Mouse (Mus musculus) limb, embryonic 14.5 days (tissue): ENCODE data around the gene Bicd1. TPM values are rescaled to one million over a fixed set of nuclear protein-coding genes. Genes with fewer than 3 reads are reported as not detected.

ENCODE experiments used
- ATAC-seq: fragments of 200-750 bp; cut with Nextera tagmentation; 2 replicates; pipeline ENCODE4 v1.8.0; 2017; ENCODE audit warnings: low read depth, moderate number of reproducible peaks, moderate TSS enrichment; ENCODE audit not compliant: low FRiP score
- DNase-seq: peaks from one replicate; pipeline ENCODE4 v3.0.0-alpha.2; 2015; ENCODE audit warnings: low spot score
- H3K27ac ChIP-seq: fragments of 300-500 bp; sonication (generic); replicated peaks from 2 replicates; pipeline ENCODE4 v1.5.1; 2014; ENCODE audit warnings: low read depth, mild to moderate bottlenecking, low read length, moderate library complexity, mixed read lengths
- H3K27me3 ChIP-seq: fragments of 300-500 bp; sonication (generic); 2 replicates; pipeline ENCODE4 v1.6.1; 2014; ENCODE audit warnings: low read length, mixed read lengths; ENCODE audit not compliant: control insufficient read depth, insufficient read depth
- H3K36me3 ChIP-seq: fragments of 300-500 bp; sonication (generic); 2 replicates; pipeline ENCODE4 v1.6.1; 2014; ENCODE audit warnings: mild to moderate bottlenecking, low read length, moderate library complexity, mixed read lengths; ENCODE audit not compliant: control insufficient read depth, insufficient read depth
- H3K4me1 ChIP-seq: fragments of 300-500 bp; sonication (generic); 2 replicates; pipeline ENCODE4 v1.6.1; 2014; ENCODE audit warnings: antibody characterized with exemption, low read length, mixed read lengths; ENCODE audit not compliant: control insufficient read depth, insufficient read depth
- H3K4me2 ChIP-seq: fragments of 300-500 bp; sonication (generic); replicated peaks from 2 replicates; pipeline ENCODE4 v1.6.1; 2014; ENCODE audit warnings: low read depth, mild to moderate bottlenecking, low read length, moderate library complexity; ENCODE audit not compliant: severe bottlenecking
- H3K4me3 ChIP-seq: fragments of 300-500 bp; sonication (generic); replicated peaks from 2 replicates; pipeline ENCODE4 v1.5.1; 2014; ENCODE audit warnings: low read length
- H3K9ac ChIP-seq: fragments of 300-500 bp; sonication (generic); 2 replicates; pipeline ENCODE4 v1.6.1; 2014; ENCODE audit warnings: mild to moderate bottlenecking, low read depth, low read length, moderate library complexity; ENCODE audit not compliant: severe bottlenecking
- H3K9me3 ChIP-seq: fragments of 300-500 bp; sonication (generic); 2 replicates; pipeline ENCODE4 v1.6.1; 2016; ENCODE audit warnings: low read length; ENCODE audit not compliant: control insufficient read depth
- POLR2A ChIP-seq: fragments of 200-500 bp; IDR thresholded peaks from 2 replicates; pipeline ENCODE4 v1.8.0; 2012; ENCODE audit warnings: inconsistent platforms, mild to moderate bottlenecking, moderate library complexity, borderline replicate concordance; ENCODE audit not compliant: insufficient read depth, insufficient read length; ENCODE audit errors: extremely low read depth
- WGBS: fragments of 180-500 bp; shearing (Covaris S2); extraction: QIAGEN DNeasy Blood & Tissue Kit; methylation state at CpG from one replicate; pipeline ENCODE4 v1.1.7; 2014; 5-methylcytosine and 5-hydroxymethylcytosine counted together
- microRNA-seq: library from miRNA; unstranded; fragments of <30 nt; microRNA quantifications from one replicate; pipeline ENCODE4, GENCODE M21; 2016
- polyA plus RNA-seq, 2 experiments: library from polyadenylated mRNA; depleted of rRNA in 1 of 2; stranded (reverse) in 1 of 2; unstranded in 1 of 2; fragments of >200 nt; fragmentation: Nextera tagmentation in 1 of 2; extraction: Ambion mirVana in 1 of 2; gene quantifications; 2 replicates each; pipeline versions ENCODE4 v1.2.1 to v1.2.3; 2012 to 2014

Bicd1 gene
- polyA plus RNA-seq, 2 experiments = 2.0 to 2.7 TPM

DNA sequence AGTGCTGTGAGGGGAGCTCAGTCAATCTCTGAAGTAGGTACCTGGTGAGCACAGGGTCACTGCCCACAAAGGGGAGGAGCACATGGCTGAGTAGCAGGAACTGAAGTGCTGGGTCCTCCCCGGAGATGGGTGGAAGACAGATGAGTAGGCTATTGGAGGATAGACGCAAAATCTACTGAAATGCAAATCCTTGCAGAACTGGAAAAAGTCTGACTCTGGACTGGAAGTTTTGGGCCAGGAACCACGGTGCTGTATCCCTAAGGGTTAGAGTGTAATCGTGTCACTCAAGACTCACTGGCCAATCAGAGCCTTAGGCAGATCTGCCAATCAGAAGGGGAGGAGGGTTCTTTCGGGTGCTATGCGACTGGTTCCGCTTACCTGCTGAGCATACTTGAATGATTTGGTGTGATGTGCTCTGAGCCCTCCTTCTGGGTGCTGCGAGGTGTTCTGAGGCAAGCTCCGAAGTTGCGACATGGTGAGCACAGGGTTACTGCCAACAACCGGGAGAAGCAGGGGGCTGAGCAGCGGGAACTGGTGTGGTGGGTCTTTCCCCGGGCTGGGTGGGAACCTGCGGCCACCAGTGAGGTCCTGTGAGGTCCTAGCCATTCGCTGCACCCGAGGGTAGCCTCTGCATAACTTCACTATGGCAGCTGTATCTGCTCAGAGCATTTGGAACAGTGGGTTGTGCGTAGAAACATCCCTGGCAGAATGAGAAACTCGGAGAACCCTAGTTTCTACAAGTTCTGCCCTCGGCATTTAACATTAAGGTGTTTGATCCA lies 157.2 kb downstream of the Bicd1 start:
- 1% methylated on average over 19 of the region's 19 CpGs for WGBS
- Histone ChIP-seq H3K36me3 (no peaks in the 10 kb centered on the region), H3K4me3 (peak overlapping the region; percentile 52), H3K27ac (no peak overlapping the region), H3K9ac (peak overlapping the region; percentile 47), H3K4me2 (peak overlapping the region; percentile 77), H3K27me3 (no peaks in the 10 kb centered on the region), H3K4me1 (no peaks in the 10 kb centered on the region), H3K9me3 (no peaks in the 10 kb centered on the region)
- DNase-seq (peak; percentile 80), ATAC-seq (peak; percentile 96)
- TF ChIP-seq POLR2A = no peak

DNA sequence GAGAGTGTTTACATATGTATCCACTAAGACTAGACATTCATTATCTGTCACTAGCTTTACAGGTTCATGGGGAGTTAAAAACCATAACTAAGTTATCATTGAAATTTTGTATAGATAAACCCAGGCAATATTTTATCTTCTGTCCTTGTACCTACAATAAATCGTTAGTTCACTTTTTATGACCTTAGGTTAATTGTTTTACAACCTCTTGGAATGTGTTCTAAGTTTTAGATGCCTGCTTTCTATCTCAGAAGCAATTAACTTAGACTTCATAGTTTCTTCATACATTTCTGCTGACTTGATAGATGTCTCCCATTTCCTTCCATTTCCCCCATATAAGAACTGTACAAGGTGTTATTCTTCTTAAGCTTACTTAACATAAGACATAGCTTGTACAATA lies 158.5 kb downstream of the Bicd1 start:
- no peak for ATAC-seq
- Histone ChIP-seq H3K4me2 (no peak overlapping the region), H3K27me3 (no peaks in the 10 kb centered on the region), H3K36me3 (no peaks in the 10 kb centered on the region), H3K9me3 (no peaks in the 10 kb centered on the region), H3K9ac (no peak overlapping the region), H3K4me3 (no peak overlapping the region), H3K27ac (no peak overlapping the region), H3K4me1 (no peaks in the 10 kb centered on the region)
- no peak for TF ChIP-seq POLR2A
- DNase-seq = no peak
- 17% methylated on average over 1 of the region's 1 CpGs for WGBS

DNA sequence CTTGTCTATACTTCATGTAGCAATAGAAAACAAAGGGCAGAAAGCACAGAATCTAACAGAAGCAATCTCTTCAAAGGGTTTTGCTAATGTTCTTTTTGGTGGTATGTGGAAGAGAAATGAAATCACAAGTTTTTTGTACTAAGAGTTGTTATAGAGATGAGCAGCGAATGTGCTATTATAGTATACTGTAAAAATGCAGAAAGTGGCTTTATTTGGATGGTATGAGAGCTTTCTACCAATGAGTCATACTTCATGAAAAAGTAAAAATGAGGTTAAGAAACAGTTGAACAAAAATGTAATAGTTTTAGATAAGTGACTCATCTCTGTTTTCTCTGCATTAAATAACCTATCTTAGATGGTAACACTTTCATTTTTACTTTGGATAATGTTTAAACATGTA lies 165.6 kb downstream of the Bicd1 start:
- Histone ChIP-seq H3K4me1 (no peaks in the 10 kb centered on the region), H3K36me3 (no peaks in the 10 kb centered on the region), H3K27me3 (no peaks in the 10 kb centered on the region), H3K9ac (no peak overlapping the region), H3K27ac (no peak overlapping the region), H3K4me2 (no peak overlapping the region), H3K4me3 (no peak overlapping the region), H3K9me3 (no peaks in the 10 kb centered on the region)
- no peak for DNase-seq
- 83% methylated on average over 1 of the region's 1 CpGs for WGBS
- no peak for TF ChIP-seq POLR2A
- no peak for ATAC-seq

DNA sequence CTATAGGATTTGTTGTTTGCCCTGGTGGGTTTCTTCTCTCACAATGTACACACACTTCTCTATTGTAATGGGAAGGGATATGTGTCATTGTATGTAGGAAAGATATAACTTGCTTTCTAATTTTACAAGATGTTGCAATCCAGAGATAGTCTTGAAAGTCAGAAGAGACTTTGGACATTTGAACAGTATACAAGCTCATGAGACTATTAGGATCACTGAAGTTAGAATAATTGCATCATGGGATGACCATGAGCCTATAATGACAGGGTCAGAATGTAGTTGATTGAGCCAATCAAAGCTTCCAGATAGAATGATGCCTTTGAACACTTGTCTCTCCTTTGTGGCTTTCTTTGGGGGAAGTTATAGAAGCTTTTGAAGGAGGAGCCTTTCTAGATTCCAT lies 171.4 kb downstream of the Bicd1 start:
- no peak for TF ChIP-seq POLR2A
- H3K9ac ChIP-seq = no peak overlapping the region
- no peaks in the 10 kb centered on the region for H3K4me1 ChIP-seq
- no peak overlapping the region for H3K4me3 ChIP-seq
- no peak overlapping the region for H3K4me2 ChIP-seq
- no peak overlapping the region for H3K27ac ChIP-seq
- no peak for DNase-seq
- H3K36me3 ChIP-seq = no peaks in the 10 kb centered on the region
- no peaks in the 10 kb centered on the region for H3K27me3 ChIP-seq
- no peak for ATAC-seq
- peaks cover 10% of the 10 kb centered on the region; the same call in 1 of the 2 replicates for H3K9me3 ChIP-seq

DNA sequence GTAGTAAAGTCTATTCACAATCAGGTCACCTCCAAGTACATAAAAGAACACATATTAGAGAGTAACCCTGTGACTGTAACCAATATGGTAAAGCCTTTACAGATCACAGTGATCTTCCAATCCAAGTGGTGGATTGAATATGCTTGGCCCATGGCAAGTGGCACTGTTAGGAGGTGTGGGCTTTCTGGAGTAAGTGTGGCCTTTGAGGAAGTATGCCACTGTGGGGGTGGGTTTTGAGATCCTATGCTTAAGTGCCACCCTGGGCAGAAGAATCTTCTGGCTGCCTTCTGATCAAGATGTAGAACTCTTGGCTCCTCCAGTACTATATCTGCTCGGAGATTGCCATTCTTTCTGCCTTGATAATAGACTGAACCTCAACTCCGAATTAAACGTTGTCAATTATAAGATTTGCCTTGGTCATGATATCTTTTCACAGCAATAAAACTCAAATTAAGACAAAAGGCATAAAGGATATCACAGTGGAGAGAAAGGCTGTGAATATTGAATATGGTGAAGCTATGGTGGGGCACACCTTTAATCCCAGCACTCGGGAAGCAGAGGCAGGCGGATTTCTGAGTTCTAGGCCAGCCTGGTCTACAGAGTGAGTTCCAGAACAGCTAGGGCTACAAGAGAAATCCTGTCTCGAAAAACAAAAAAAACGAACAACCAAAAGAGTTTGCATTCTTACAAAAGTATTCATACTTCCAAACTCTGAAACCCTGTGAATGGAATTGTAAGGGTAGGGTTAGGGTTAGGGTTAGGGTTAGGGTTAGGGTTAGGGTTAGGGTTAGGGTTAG lies 177.2 kb downstream of the Bicd1 start:
- Histone ChIP-seq H3K4me1 (no peaks in the 10 kb centered on the region), H3K4me2 (no peak overlapping the region), H3K36me3 (no peaks in the 10 kb centered on the region), H3K9me3 (peaks cover 15% of the 10 kb centered on the region; the same call in 1 of the 2 replicates), H3K4me3 (no peak overlapping the region), H3K27me3 (no peaks in the 10 kb centered on the region), H3K27ac (no peak overlapping the region), H3K9ac (no peak overlapping the region)
- ATAC-seq (no peak), DNase-seq (no peak)
- 94% methylated on average over 7 of the region's 7 CpGs for WGBS
- TF ChIP-seq POLR2A = no peak

Small RNAs within 50 kb of the gene (microRNA-seq; reads per million reads assigned to microRNA genes)
- gene Gm24307 = not detected

Other genes starting within 250 kb of the Bicd1 start
- 22.2 and 23.2 TPM in 2 replicates for gene Amn1, start 220.2 kb upstream of the Bicd1 start, polyA plus RNA-seq (2012; rRNA removed)
- gene Amn1, start 220.2 kb upstream of the Bicd1 start, polyA plus RNA-seq (2014; fragmentation: Nextera tagmentation; extraction: Ambion mirVana) = 31.1 and 34.8 TPM in 2 replicates
- 10.0 and 12.3 TPM in 2 replicates for gene Resf1, start 99.5 kb upstream of the Bicd1 start, polyA plus RNA-seq (2012; rRNA removed)
- gene Resf1, start 99.5 kb upstream of the Bicd1 start, polyA plus RNA-seq (2014; fragmentation: Nextera tagmentation; extraction: Ambion mirVana) = 41.6 and 49.1 TPM in 2 replicates